Mouse (Mus musculus): ENCODE results near the gene Grin2a. TPM values are rescaled to one million over a fixed set of nuclear protein-coding genes. Genes with fewer than 3 reads are reported as not detected.

The Grin2a gene
- polyA plus RNA-seq, 2 experiments = 0.64 to 2.0 TPM

- TF ChIP-seq POLR2A (IDR thresholded peaks at IDR 0.05; ENCODE audit: borderline replicate concordance, extremely low read depth, insufficient read depth, insufficient read length) = no peak
- no peak overlapping the region for H3K27ac ChIP-seq (replicated peaks; ENCODE audit: low read depth, low read length)
- no peak overlapping the region for H3K4me3 ChIP-seq (replicated peaks; ENCODE audit: low read length)
- ATAC-seq (ENCODE audit: low FRiP score, low read depth) = no peak
- 68% methylated on average over 2 of the region's 2 CpGs for WGBS
- no peak overlapping the region for H3K9ac ChIP-seq (ENCODE audit: low read depth, low read length, severe bottlenecking)
- no peak overlapping the region for H3K4me2 ChIP-seq (replicated peaks; ENCODE audit: low read depth, low read length, severe bottlenecking)
- no peak for DNase-seq (ENCODE audit: low spot score)
- no peaks in the 10 kb centered on the region for H3K4me1 ChIP-seq (ENCODE audit: control insufficient read depth, insufficient read depth, low read length)
- no peaks in the 10 kb centered on the region for H3K36me3 ChIP-seq (ENCODE audit: control insufficient read depth, insufficient read depth, low read length)
- no peaks in the 10 kb centered on the region for H3K27me3 ChIP-seq (ENCODE audit: control insufficient read depth, insufficient read depth, low read length)
- no peaks in the 10 kb centered on the region for H3K9me3 ChIP-seq (ENCODE audit: control insufficient read depth, low read length)
Measured at GRCm38 (mm10) chr16:9709921-9710320, 285.4 kb downstream of the Grin2a start.

- WGBS = 61% methylated on average over 2 of the region's 2 CpGs
- TF ChIP-seq POLR2A (IDR thresholded peaks at IDR 0.05; ENCODE audit: borderline replicate concordance, extremely low read depth, insufficient read depth, insufficient read length) = no peak
- H3K9ac ChIP-seq (ENCODE audit: low read depth, low read length, severe bottlenecking) = no peak overlapping the region
- no peak for ATAC-seq (ENCODE audit: low FRiP score, low read depth)
- DNase-seq (ENCODE audit: low spot score) = no peak
- H3K27ac ChIP-seq (replicated peaks; ENCODE audit: low read depth, low read length) = no peak overlapping the region
- H3K4me2 ChIP-seq (replicated peaks; ENCODE audit: low read depth, low read length, severe bottlenecking) = no peak overlapping the region
- H3K27me3 ChIP-seq (ENCODE audit: control insufficient read depth, insufficient read depth, low read length) = no peaks in the 10 kb centered on the region
- H3K4me1 ChIP-seq (ENCODE audit: control insufficient read depth, insufficient read depth, low read length) = no peaks in the 10 kb centered on the region
- H3K4me3 ChIP-seq (replicated peaks; ENCODE audit: low read length) = no peak overlapping the region
- H3K36me3 ChIP-seq (ENCODE audit: control insufficient read depth, insufficient read depth, low read length) = no peaks in the 10 kb centered on the region
- H3K9me3 ChIP-seq (ENCODE audit: control insufficient read depth, low read length) = no peaks in the 10 kb centered on the region
Measured at GRCm38 (mm10) chr16:9697141-9697540, 298.2 kb downstream of the Grin2a start.

DNA sequence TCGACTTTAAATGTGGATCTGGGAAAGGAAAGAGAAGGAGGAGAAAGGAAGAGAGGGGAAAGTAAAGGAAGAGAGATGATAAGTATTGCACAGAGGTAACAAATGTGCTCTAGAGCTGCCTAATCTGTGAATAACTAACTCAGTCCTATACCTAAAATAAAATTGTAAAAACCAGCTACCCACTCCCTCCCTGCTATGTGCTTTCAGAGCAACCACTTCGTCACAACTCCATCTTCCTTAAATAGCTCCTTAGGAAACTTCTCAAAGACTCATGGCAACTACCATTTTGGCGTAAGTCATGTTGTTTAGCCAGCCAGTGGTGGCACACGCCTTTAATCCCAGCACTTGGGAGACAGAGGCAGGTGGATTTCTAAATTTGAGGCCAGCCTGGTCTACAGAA, 301.3 kb downstream of the Grin2a start:
- ATAC-seq (ENCODE audit: low FRiP score, low read depth) = no peak
- WGBS = 71% methylated on average over 4 of the region's 4 CpGs
- H3K9ac ChIP-seq (ENCODE audit: low read depth, low read length, severe bottlenecking) = no peak overlapping the region

DNA sequence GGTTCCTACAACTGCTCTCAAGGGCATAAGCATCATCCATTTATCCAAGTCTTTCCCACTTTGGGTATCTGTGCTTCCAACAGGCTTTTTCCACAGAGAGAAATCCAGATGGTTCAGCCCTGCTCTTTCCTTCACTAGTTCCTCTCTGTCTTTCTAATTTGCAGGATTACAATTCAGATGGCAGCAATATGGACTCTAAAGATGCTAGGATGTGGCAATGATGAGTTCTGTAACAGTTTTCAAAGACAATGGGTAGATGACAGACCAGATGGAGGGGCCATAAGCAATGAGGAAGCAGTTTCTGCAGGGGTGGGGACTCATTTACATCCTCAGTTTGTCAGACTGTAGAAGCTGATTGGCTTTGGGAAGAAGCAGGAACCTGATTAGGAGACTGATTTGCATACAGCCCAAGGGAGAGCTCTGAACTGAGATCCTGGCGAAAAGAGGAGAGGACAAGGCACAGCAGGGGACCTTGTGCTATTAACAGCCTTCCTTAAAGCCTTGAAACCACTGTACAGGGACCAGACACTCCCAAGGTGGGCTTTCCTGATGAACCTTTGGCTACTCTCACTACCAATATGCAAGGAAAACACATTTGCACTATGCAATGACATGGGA, 306.7 kb downstream of the Grin2a start:
- Histone ChIP-seq H3K4me1 (ENCODE audit: control insufficient read depth, insufficient read depth, low read length) (no peaks in the 10 kb centered on the region), H3K9me3 (ENCODE audit: control insufficient read depth, low read length) (no peaks in the 10 kb centered on the region), H3K4me3 (replicated peaks; ENCODE audit: low read length) (no peak overlapping the region), H3K9ac (ENCODE audit: low read depth, low read length, severe bottlenecking) (no peak overlapping the region), H3K4me2 (replicated peaks; ENCODE audit: low read depth, low read length, severe bottlenecking) (no peak overlapping the region), H3K27me3 (ENCODE audit: control insufficient read depth, insufficient read depth, low read length) (no peaks in the 10 kb centered on the region), H3K27ac (replicated peaks; ENCODE audit: low read depth, low read length) (no peak overlapping the region), H3K36me3 (ENCODE audit: control insufficient read depth, insufficient read depth, low read length) (no peaks in the 10 kb centered on the region)
- no peak for DNase-seq (ENCODE audit: low spot score)
- 6% methylated on average over 1 of the region's 1 CpGs for WGBS
- ATAC-seq (ENCODE audit: low FRiP score, low read depth) = no peak
- no peak for TF ChIP-seq POLR2A (IDR thresholded peaks at IDR 0.05; ENCODE audit: borderline replicate concordance, extremely low read depth, insufficient read depth, insufficient read length)

More for the DNA sequence above, 301.3 kb downstream of the Grin2a start:
- H3K36me3 ChIP-seq (ENCODE audit: control insufficient read depth, insufficient read depth, low read length) = no peaks in the 10 kb centered on the region
- H3K27ac ChIP-seq (replicated peaks; ENCODE audit: low read depth, low read length) = no peak overlapping the region
- no peak overlapping the region for H3K4me3 ChIP-seq (replicated peaks; ENCODE audit: low read length)
- no peak for TF ChIP-seq POLR2A (IDR thresholded peaks at IDR 0.05; ENCODE audit: borderline replicate concordance, extremely low read depth, insufficient read depth, insufficient read length)
- no peaks in the 10 kb centered on the region for H3K27me3 ChIP-seq (ENCODE audit: control insufficient read depth, insufficient read depth, low read length)
- DNase-seq (ENCODE audit: low spot score) = no peak
- no peak overlapping the region for H3K4me2 ChIP-seq (replicated peaks; ENCODE audit: low read depth, low read length, severe bottlenecking)
- no peaks in the 10 kb centered on the region for H3K9me3 ChIP-seq (ENCODE audit: control insufficient read depth, low read length)
- no peaks in the 10 kb centered on the region for H3K4me1 ChIP-seq (ENCODE audit: control insufficient read depth, insufficient read depth, low read length)

DNA sequence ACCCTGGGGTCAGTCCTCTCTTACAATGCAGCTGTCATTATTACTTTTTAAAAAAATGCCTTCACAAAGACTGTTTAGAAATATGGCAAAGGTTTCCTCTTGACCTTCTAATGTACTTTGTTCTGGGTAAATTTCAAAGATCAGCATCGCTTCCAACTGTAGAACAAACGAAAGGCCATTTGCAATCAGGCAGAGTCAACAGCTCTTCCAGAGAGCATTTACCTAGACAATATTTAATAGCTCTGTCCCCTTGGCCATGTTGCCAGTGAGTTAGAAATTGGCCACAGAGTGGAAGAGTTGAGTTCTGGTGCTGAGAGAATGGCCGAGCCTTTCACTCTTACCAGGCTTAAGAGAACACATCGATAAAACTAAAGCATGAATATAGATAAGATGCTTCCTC, 314.8 kb downstream of the Grin2a start:
- no peak for TF ChIP-seq POLR2A (IDR thresholded peaks at IDR 0.05; ENCODE audit: borderline replicate concordance, extremely low read depth, insufficient read depth, insufficient read length)

More for the DNA sequence above, 314.8 kb downstream of the Grin2a start:
- Histone ChIP-seq H3K27me3 (ENCODE audit: control insufficient read depth, insufficient read depth, low read length) (no peaks in the 10 kb centered on the region), H3K36me3 (ENCODE audit: control insufficient read depth, insufficient read depth, low read length) (no peaks in the 10 kb centered on the region), H3K9ac (ENCODE audit: low read depth, low read length, severe bottlenecking) (no peak overlapping the region), H3K4me3 (replicated peaks; ENCODE audit: low read length) (no peak overlapping the region), H3K27ac (replicated peaks; ENCODE audit: low read depth, low read length) (no peak overlapping the region), H3K4me2 (replicated peaks; ENCODE audit: low read depth, low read length, severe bottlenecking) (no peak overlapping the region), H3K9me3 (ENCODE audit: control insufficient read depth, low read length) (no peaks in the 10 kb centered on the region), H3K4me1 (ENCODE audit: control insufficient read depth, insufficient read depth, low read length) (no peaks in the 10 kb centered on the region)
- no peak for ATAC-seq (ENCODE audit: low FRiP score, low read depth)
- no peak for DNase-seq (ENCODE audit: low spot score)
- 92% methylated on average over 4 of the region's 4 CpGs for WGBS

Data from limb, embryonic 14.5 days (tissue).